Mouse (Mus musculus) liver, embryonic 12.5 days (tissue): ENCODE data around the gene Klf1. TPM values are rescaled to one million over a fixed set of nuclear protein-coding genes. Genes with fewer than 3 reads are reported as not detected.

ENCODE experiments used
- ATAC-seq: fragments of 200-750 bp; cut with Nextera tagmentation; 2 replicates; pipeline ENCODE4 v1.8.0; 2017; ENCODE audit warnings: moderate number of reproducible peaks, mild to moderate bottlenecking, moderate library complexity
- H3K27ac ChIP-seq: fragments of 300-500 bp; sonication (generic); 2 replicates; pipeline ENCODE4 v1.5.1; 2016; ENCODE audit warnings: mild to moderate bottlenecking
- H3K27me3 ChIP-seq: fragments of 300-500 bp; sonication (generic); replicated peaks from 2 replicates; pipeline ENCODE4 v1.6.1; 2016; ENCODE audit warnings: mild to moderate bottlenecking, moderate library complexity
- H3K36me3 ChIP-seq: fragments of 300-500 bp; sonication (generic); 2 replicates; pipeline ENCODE4 v1.6.1; 2016; ENCODE audit warnings: mild to moderate bottlenecking, moderate library complexity
- H3K4me1 ChIP-seq: fragments of 300-500 bp; sonication (generic); 2 replicates; pipeline ENCODE4 v1.6.1; 2016
- H3K4me2 ChIP-seq: fragments of 300-500 bp; sonication (generic); 2 replicates; pipeline ENCODE4 v1.6.1; 2016; ENCODE audit warnings: mild to moderate bottlenecking, moderate library complexity
- H3K4me3 ChIP-seq: fragments of 300-500 bp; sonication (generic); 2 replicates; pipeline ENCODE4 v1.5.1; 2016; ENCODE audit warnings: mild to moderate bottlenecking, moderate library complexity
- H3K9ac ChIP-seq: fragments of 300-500 bp; sonication (generic); 2 replicates; pipeline ENCODE4 v1.6.1; 2016; ENCODE audit warnings: mild to moderate bottlenecking, moderate library complexity
- H3K9me3 ChIP-seq: fragments of 300-500 bp; sonication (generic); replicated peaks from 2 replicates; pipeline ENCODE4 v1.6.1; 2016; ENCODE audit warnings: mild to moderate bottlenecking, moderate library complexity
- WGBS: fragments of 180-500 bp; shearing (Covaris S2); methylation state at CpG from one replicate; pipeline ENCODE4 v1.1.7; 2016; ENCODE audit not compliant: insufficient replicate concordance; 5-methylcytosine and 5-hydroxymethylcytosine counted together
- polyA plus RNA-seq: library from polyadenylated mRNA; unstranded; fragments of >200 nt; fragmentation: Nextera tagmentation; extraction: Ambion mirVana; gene quantifications from 2 replicates; pipeline ENCODE4 v1.2.1, GENCODE M21; 2016

Klf1 gene
- polyA plus RNA-seq, 1 experiment from 2014 or later = 552 TPM

GRCm38 (mm10) chr8:84908421-84909161, 6.9 kb downstream of the Klf1 start, which contains the start of gene Dnase2a:
Gene Dnase2a, plus strand, starts transcription at chr8:84908560.
- H3K9ac ChIP-seq = peak within 1 kb of the TSS; percentile 86
- peak within 1 kb of the TSS; percentile 90 for H3K27ac ChIP-seq
- no peaks in the 10 kb centered on the region for H3K9me3 ChIP-seq
- H3K4me1 ChIP-seq = peaks cover 75% of the 10 kb centered on the region
- H3K4me3 ChIP-seq = peak within 1 kb of the TSS; percentile 71
- H3K4me2 ChIP-seq = peak within 1 kb of the TSS; percentile 93
- ATAC-seq = peak; percentile 89
- peaks cover 34% of the 10 kb centered on the region for H3K27me3 ChIP-seq
- peaks cover 60% of the 10 kb centered on the region for H3K36me3 ChIP-seq
- under 1% methylated on average over 45 of the region's 45 CpGs for WGBS

GRCm38 (mm10) chr8:84909162-84909767, 7.5 kb downstream of the Klf1 start:
- peak overlapping the region; percentile 90 for H3K27ac ChIP-seq
- peak overlapping the region; percentile 86 for H3K9ac ChIP-seq
- H3K36me3 ChIP-seq = peaks cover 54% of the 10 kb centered on the region
- 43% methylated on average over 20 of the region's 20 CpGs for WGBS
- H3K9me3 ChIP-seq = no peaks in the 10 kb centered on the region
- H3K4me3 ChIP-seq = peak overlapping the region; percentile 71
- ATAC-seq = no peak
- peaks cover 40% of the 10 kb centered on the region for H3K27me3 ChIP-seq
- H3K4me2 ChIP-seq = peak overlapping the region; percentile 93
- H3K4me1 ChIP-seq = peaks cover 73% of the 10 kb centered on the region

GRCm38 (mm10) chr8:84909949-84910348, 8.2 kb downstream of the Klf1 start:
- H3K4me2 ChIP-seq = peak overlapping the region; percentile 93
- H3K27ac ChIP-seq = peak overlapping the region; percentile 90
- no peak for ATAC-seq
- peak overlapping the region; percentile 86 for H3K9ac ChIP-seq
- 66% methylated on average over 5 of the region's 5 CpGs for WGBS
- no peaks in the 10 kb centered on the region for H3K9me3 ChIP-seq
- peaks cover 66% of the 10 kb centered on the region for H3K4me1 ChIP-seq
- H3K36me3 ChIP-seq = peaks cover 47% of the 10 kb centered on the region
- peak overlapping the region; percentile 71 for H3K4me3 ChIP-seq
- peaks cover 40% of the 10 kb centered on the region for H3K27me3 ChIP-seq

- peak overlapping the region; percentile 93 for H3K4me2 ChIP-seq
- peaks cover 60% of the 10 kb centered on the region for H3K4me1 ChIP-seq
- no peaks in the 10 kb centered on the region for H3K9me3 ChIP-seq
- H3K4me3 ChIP-seq = 0 out of 2 replicates have a peak overlapping the region, but pooled peaks have one; percentile 71
- 79% methylated on average over 6 of the region's 6 CpGs for WGBS
- 0 out of 2 replicates have a peak overlapping the region, but pooled peaks have one; percentile 11 for H3K27ac ChIP-seq
- peaks cover 41% of the 10 kb centered on the region for H3K36me3 ChIP-seq
- H3K27me3 ChIP-seq = peaks cover 46% of the 10 kb centered on the region
- peak overlapping the region; percentile 86; the same call in 1 of the 2 replicates for H3K9ac ChIP-seq
- no peak for ATAC-seq
Observed at GRCm38 (mm10) chr8:84910551-84910950, 8.8 kb downstream of the Klf1 start.

- Histone ChIP-seq H3K4me1 (peaks cover 53% of the 10 kb centered on the region), H3K4me3 (peak overlapping the region; percentile 61; the same call in 1 of the 2 replicates), H3K9me3 (no peaks in the 10 kb centered on the region), H3K36me3 (peaks cover 28% of the 10 kb centered on the region), H3K9ac (0 out of 2 replicates have a peak overlapping the region, but pooled peaks have one; percentile 62), H3K27ac (no peak overlapping the region), H3K27me3 (peaks cover 55% of the 10 kb centered on the region), H3K4me2 (peak overlapping the region; percentile 95; the same call in 1 of the 2 replicates)
- 85% methylated on average over 9 of the region's 9 CpGs for WGBS
- no peak for ATAC-seq
Observed at GRCm38 (mm10) chr8:84911854-84912253, 10.1 kb downstream of the Klf1 start.

- H3K27me3 ChIP-seq = peaks cover 60% of the 10 kb centered on the region
Observed at GRCm38 (mm10) chr8:84912391-84912790, 10.7 kb downstream of the Klf1 start.

GRCm38 (mm10) chr8:84912895-84913501, 11.3 kb downstream of the Klf1 start:
- 2% methylated on average over 55 of the region's 55 CpGs for WGBS
- H3K36me3 ChIP-seq = peaks cover 20% of the 10 kb centered on the region
- peaks cover 41% of the 10 kb centered on the region for H3K4me1 ChIP-seq
- no peaks in the 10 kb centered on the region for H3K9me3 ChIP-seq
- peak; percentile 66 for ATAC-seq
- H3K27ac ChIP-seq = peak overlapping the region; percentile 53
- H3K27me3 ChIP-seq = peaks cover 66% of the 10 kb centered on the region
- H3K9ac ChIP-seq = peak overlapping the region; percentile 62
- peak overlapping the region; percentile 95 for H3K4me2 ChIP-seq
- peak overlapping the region; percentile 61 for H3K4me3 ChIP-seq

More at GRCm38 (mm10) chr8:84912391-84912790, 10.7 kb downstream of the Klf1 start:
- ATAC-seq = no peak
- peaks cover 47% of the 10 kb centered on the region for H3K4me1 ChIP-seq
- peak overlapping the region; percentile 95 for H3K4me2 ChIP-seq
- H3K9me3 ChIP-seq = no peaks in the 10 kb centered on the region
- H3K27ac ChIP-seq = peak overlapping the region; percentile 53; the same call in 1 of the 2 replicates
- peak overlapping the region; percentile 62 for H3K9ac ChIP-seq
- peaks cover 22% of the 10 kb centered on the region for H3K36me3 ChIP-seq
- peak overlapping the region; percentile 61 for H3K4me3 ChIP-seq
- WGBS = 28% methylated on average over 27 of the region's 27 CpGs

- Histone ChIP-seq H3K4me3 (peak overlapping the region; percentile 61), H3K27ac (peak overlapping the region; percentile 53), H3K9ac (peak overlapping the region; percentile 62), H3K4me2 (peak overlapping the region; percentile 95), H3K36me3 (peaks cover 20% of the 10 kb centered on the region), H3K27me3 (peaks cover 71% of the 10 kb centered on the region), H3K4me1 (peaks cover 39% of the 10 kb centered on the region), H3K9me3 (no peaks in the 10 kb centered on the region)
- no peak for ATAC-seq
- WGBS = 11% methylated on average over 9 of the region's 9 CpGs
Observed at GRCm38 (mm10) chr8:84913502-84913900, 11.8 kb downstream of the Klf1 start.

GRCm38 (mm10) chr8:84913960-84914359, 12.2 kb downstream of the Klf1 start:
- Histone ChIP-seq H3K4me1 (peaks cover 38% of the 10 kb centered on the region), H3K4me3 (peak overlapping the region; percentile 61), H3K9me3 (no peaks in the 10 kb centered on the region), H3K9ac (peak overlapping the region; percentile 62), H3K36me3 (peaks cover 20% of the 10 kb centered on the region), H3K27ac (no peak overlapping the region), H3K27me3 (peaks cover 75% of the 10 kb centered on the region), H3K4me2 (peak overlapping the region; percentile 95)
- no peak for ATAC-seq
- WGBS = 22% methylated on average over 4 of the region's 4 CpGs

GRCm38 (mm10) chr8:84915269-84915668, 13.5 kb downstream of the Klf1 start:
- WGBS = 85% methylated on average over 8 of the region's 8 CpGs
- no peak overlapping the region for H3K27ac ChIP-seq
- no peak for ATAC-seq
- no peak overlapping the region for H3K9ac ChIP-seq
- no peaks in the 10 kb centered on the region for H3K9me3 ChIP-seq
- peaks cover 25% of the 10 kb centered on the region for H3K4me1 ChIP-seq
- peaks cover 85% of the 10 kb centered on the region for H3K27me3 ChIP-seq
- H3K4me2 ChIP-seq = no peak overlapping the region; the same call in 1 of the 2 replicates
- H3K36me3 ChIP-seq = peaks cover 18% of the 10 kb centered on the region
- H3K4me3 ChIP-seq = no peak overlapping the region

GRCm38 (mm10) chr8:84917781-84918180, 16.1 kb downstream of the Klf1 start:
- Histone ChIP-seq H3K4me3 (no peak overlapping the region), H3K27me3 (peaks cover 72% of the 10 kb centered on the region)
- ATAC-seq = no peak

More at GRCm38 (mm10) chr8:84917781-84918180, 16.1 kb downstream of the Klf1 start:
- Histone ChIP-seq H3K4me2 (no peak overlapping the region), H3K36me3 (no peaks in the 10 kb centered on the region), H3K27ac (no peak overlapping the region), H3K9me3 (no peaks in the 10 kb centered on the region), H3K9ac (no peak overlapping the region), H3K4me1 (peaks cover 13% of the 10 kb centered on the region)
- 27% methylated on average over 20 of the region's 20 CpGs for WGBS
